ENCODE assay signal across 18 mouse cellular contexts in the genomic region with DNA sequence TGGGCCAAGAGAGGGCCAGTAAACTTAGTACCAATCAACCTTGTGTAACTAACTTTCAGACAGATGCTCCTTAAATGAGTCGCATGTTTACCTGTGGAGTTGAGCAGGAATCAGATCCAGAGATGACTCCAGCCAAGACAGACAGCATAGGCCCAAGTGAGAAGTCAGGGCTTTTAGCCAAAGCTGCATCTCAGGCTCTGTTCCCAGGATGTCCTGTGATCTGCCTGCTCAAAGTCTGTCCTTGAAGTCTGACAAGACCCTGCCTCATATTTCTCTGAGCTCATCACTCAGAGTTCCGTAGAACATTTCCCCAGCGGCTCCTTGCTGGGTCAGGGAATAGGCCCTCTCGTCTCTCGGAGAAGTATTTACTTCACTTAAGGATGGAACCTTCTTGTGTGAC.
"Had no signal": no experiment of that assay in that cellular context is flagged by ENCODE, and none has a peak within 500 bp of the region (broad histone marks: within the 10 kb centered on the region; RNA-seq: fewer than 3 reads in every experiment).

No protein-coding gene starts in this region.

- H3K9ac ChIP-seq: limb, embryonic 15.5 days; liver, embryonic 12.5 days; lung, embryonic 14.5 days; neural tube, embryonic 15.5 days had no signal

- DNase-seq: kidney, postnatal 36 days; layer of hippocampus, adult 9-11 months; layer of hippocampus, postnatal 36 days; lung, embryonic 14.5 days; lung, postnatal 10 days; lung, postnatal 4 days; midbrain, embryonic 14.5 days; right cerebral cortex, adult 18-20 months; right cerebral cortex, postnatal 25 days; thymus, adult 2 months; thymus, postnatal 25 days had no signal

- H3K4me2 ChIP-seq: limb, embryonic 15.5 days; liver, embryonic 12.5 days; lung, embryonic 14.5 days; neural tube, embryonic 15.5 days had no signal

- H3K36me3 ChIP-seq: limb, embryonic 15.5 days; liver, embryonic 12.5 days; midbrain, embryonic 10.5 days; neural tube, embryonic 15.5 days had no signal

- H3K4me3 ChIP-seq: limb, embryonic 15.5 days; liver, embryonic 12.5 days; midbrain, embryonic 10.5 days; myocyte; neural tube, embryonic 15.5 days had no signal

- H3K27me3 ChIP-seq: limb, embryonic 15.5 days; liver, embryonic 12.5 days had no signal

- H3K9me3 ChIP-seq: limb, embryonic 15.5 days; liver, embryonic 12.5 days; midbrain, embryonic 10.5 days; neural tube, embryonic 15.5 days had no signal

- H3K27ac ChIP-seq: kidney, postnatal 0 days; limb, embryonic 15.5 days; liver, embryonic 12.5 days; midbrain, embryonic 10.5 days; neural tube, embryonic 15.5 days; stomach, postnatal 0 days had no signal

- ATAC-seq: liver, embryonic 12.5 days had no signal
